Mouse (Mus musculus): Measurements from ENCODE around the gene Ugt1a10.

Ugt1a10 gene

GRCm38 (mm10) chr1:88253540-88253939 lies 198.4 kb downstream of the Ugt1a10 start:
- DNase-seq (ENCODE audit: low spot score in 2 of 2), result no peak

GRCm38 (mm10) chr1:88254793-88255465 lies 199.7 kb downstream of the Ugt1a10 start:
- DNase-seq (ENCODE audit: low spot score in 2 of 2), result no peak

DNA sequence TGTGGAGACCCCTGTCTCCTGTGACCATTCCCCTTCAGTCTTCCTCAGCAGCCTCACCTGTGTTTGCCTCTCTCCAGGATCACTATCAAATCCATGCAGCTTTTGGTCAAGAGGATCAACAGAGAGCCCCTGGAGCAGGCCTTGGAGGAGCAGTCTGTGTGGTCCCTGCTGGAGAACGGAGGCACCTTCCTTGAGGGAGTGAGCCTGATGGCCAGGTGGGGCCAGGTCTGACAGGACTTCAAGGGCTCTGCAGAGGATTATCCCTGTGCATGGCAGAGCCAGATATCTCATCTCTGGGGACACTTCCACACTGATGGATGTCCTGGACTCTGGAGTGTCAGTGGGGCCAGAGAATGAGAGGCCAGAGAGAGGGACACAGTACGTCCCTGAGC lies 200.3 kb downstream of the Ugt1a10 start:
- no peak for DNase-seq (ENCODE audit: low spot score in 2 of 2)

GRCm38 (mm10) chr1:88255989-88256754 lies 201.0 kb downstream of the Ugt1a10 start:
- DNase-seq (ENCODE audit: low spot score in 2 of 2), result no peak

DNA sequence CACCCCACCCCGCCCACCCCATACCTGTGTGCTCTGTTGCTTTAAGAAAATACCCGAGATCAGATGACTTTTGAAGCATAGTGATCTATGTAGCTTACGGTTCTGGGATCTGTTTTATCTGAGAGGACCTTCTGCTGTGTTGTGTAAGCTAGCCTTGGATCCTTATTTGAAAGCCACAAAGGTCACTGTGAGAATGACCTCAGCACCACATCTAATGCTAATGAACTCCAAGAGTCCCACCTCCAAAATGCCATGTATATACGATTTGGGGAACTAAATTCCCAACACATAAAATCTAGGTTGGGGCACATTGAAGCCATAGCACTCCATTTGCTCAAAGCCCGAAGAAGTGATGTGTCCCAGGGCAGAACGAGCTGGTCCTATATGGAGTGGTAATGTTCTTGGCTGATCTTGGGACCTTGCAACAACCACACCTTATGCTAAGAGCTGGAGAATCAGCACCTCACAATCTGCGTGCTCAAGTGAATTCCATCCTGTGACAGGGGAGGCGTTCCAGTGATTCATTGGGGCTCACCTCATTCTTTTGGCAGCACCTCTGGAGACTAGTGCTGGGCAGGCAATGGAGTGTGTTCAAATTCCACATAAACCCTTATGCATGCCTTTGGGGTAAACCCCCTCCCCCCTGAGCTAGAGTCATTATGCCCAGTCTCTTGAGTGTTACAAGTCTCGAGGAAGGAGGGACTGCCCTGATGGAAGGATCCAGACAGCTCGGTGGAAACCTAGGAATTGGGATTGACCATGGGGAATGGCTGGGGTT lies 201.9 kb downstream of the Ugt1a10 start:
- DNase-seq (ENCODE audit: low spot score in 2 of 2), result no peak

- no peak for DNase-seq (ENCODE audit: low spot score in 2 of 2)
These were observed 202.5 kb downstream of the Ugt1a10 start for GRCm38 (mm10) chr1:88257681-88258080.

DNA sequence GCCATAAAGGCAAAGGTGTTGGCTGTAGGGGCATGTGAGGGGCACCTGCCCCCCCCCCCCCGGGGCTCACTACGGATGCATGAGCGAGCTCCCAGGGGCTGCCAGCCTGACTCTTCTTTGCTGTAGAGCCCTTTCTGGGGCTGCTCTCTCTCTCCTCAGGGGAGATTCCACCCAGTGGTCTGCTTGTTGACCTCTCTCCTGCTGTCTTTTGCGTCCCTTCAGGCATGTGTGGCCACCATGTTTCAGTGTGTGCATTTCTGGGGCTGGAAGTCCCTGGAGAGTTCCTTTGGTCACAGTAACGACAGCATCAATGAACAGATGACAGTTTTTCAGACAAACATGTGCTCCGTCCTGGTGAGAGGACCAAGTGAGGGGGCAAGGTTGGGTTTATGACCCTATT lies 203.2 kb downstream of the Ugt1a10 start:
- no peak for DNase-seq (ENCODE audit: low spot score in 2 of 2)

- DNase-seq (ENCODE audit: low spot score in 2 of 2), result no peak
These were observed 203.9 kb downstream of the Ugt1a10 start for GRCm38 (mm10) chr1:88258881-88259642.

DNA sequence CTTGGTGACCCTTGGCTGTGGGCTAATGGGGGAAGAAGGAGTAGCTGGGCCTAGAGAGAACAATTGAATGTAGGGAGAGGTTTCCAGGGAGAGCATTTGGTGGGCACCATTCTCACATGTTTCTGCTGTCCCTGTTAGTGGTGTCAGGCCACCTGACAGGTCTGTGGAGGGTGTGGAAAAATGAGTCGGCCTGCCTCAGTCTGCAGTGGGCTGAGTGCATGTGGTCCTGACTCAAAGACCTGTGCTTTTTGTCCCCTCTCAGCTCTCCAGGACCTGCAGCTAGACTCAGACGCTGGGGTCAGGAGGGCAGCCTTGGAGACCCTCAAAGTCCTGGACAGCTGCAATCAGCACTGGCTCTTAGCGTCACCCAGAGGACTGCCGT lies 204.4 kb downstream of the Ugt1a10 start:
- no peak for DNase-seq (ENCODE audit: low spot score in 2 of 2)

DNA sequence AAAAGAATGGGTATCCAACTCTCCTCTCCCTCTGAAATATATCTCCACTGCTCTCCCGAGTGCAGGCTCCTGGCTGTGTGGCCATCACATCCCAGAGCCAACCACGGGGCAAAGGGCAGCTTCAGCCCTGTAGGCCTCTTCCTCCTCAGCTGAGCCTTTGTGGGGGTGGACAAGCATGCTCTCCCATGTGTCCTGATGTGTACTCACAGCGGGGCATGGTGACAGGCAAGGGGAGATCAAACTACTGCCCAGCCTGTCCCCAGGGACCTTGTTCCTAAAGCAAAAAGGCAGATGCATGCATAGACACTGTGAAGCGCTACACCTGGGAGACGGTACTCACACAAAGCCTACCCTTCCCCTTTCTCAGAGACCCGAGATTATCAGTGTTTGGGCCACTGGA lies 204.9 kb downstream of the Ugt1a10 start:
- no peak for DNase-seq (ENCODE audit: low spot score in 2 of 2)

DNA sequence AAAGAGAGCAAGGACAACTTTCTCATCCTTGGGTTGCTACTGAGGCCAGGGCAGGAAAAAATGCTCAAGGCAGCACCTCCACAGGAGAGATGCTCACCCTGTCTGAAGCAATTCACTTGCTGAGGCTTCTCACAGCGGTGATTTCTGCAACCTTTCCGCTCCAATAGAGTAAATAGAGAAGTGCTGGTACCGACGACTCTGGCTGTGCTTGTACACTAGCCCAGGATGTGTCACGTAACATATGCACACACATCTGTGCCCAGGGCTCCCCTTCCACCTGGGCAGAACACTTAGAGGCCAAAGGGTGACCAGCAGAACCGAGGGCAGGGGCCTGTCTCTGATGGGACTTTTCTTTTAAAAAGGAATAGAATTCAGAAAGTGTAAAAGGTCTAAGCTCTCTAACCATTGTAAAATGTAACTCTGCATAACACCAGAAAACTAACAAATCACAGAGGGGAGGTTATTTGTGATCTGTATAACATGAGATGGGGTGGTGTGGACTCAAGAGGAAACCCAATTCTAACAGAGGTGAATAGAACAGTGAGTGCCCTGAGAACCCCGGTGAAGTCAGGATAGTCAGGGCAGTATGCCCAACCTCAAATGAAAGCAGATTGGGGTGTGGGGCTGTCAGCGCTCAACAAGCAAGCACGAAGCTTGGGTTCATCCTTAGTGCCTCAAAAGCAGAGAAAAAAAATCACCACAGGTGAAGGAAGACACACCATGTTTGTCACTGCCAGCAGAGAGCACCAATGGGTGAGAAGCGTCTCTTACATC lies 205.6 kb downstream of the Ugt1a10 start:
- DNase-seq (ENCODE audit: low spot score in 2 of 2), result no peak

DNA sequence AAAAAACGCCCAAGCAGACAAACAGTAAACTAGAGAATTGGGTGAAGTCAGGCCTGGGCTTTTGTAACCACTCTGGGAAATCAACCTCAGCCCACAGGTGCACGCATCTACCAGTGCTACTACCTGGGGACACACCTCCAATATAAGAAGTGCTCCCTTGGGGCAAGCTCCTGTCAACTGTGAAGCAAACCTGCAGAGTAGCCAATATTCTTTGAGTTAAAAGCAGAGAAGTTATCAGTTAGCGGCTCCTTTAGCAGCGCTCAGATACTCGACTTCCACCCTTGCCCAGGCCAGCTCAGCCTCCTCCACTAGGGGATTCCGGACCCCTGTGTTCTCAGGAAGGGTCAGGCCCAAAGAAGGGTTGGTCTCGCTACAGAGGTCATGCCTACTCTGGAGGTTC lies 206.5 kb downstream of the Ugt1a10 start:
- DNase-seq (ENCODE audit: low spot score in 2 of 2), result no peak

GRCm38 (mm10) chr1:88262255-88262654 lies 207.1 kb downstream of the Ugt1a10 start:
- DNase-seq (ENCODE audit: low spot score in 2 of 2), result peak in 1 of 2 experiments; percentile 68

GRCm38 (mm10) chr1:88262961-88263360 lies 207.8 kb downstream of the Ugt1a10 start:
- no peak for DNase-seq (ENCODE audit: low spot score in 2 of 2)

DNA sequence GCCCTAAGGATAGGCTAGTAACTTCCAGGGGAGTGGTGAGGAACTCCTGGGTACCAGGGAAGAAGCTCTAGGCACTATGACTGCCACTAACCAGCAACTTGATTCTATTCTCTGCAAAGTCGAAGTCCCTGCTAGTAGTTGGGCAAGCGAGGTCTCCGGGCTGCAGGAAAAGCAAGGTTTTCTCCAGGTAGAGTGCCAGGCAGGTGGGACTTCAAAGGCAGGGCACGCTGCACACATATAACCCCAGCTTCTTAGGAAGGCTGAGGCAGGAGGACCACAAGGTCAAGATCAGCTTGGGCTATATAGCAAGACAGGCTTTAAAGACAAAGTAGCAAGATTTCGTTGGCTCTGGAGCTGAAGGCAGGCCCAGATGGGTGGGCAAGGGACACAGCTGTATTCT lies 208.6 kb downstream of the Ugt1a10 start:
- DNase-seq (ENCODE audit: low spot score in 2 of 2), result no peak

GRCm38 (mm10) chr1:88264237-88264868 lies 209.2 kb downstream of the Ugt1a10 start:
- no peak for DNase-seq (ENCODE audit: low spot score in 2 of 2)

- DNase-seq (ENCODE audit: low spot score in 2 of 2), result no peak
These were observed 209.7 kb downstream of the Ugt1a10 start for GRCm38 (mm10) chr1:88264869-88265240.

DNA sequence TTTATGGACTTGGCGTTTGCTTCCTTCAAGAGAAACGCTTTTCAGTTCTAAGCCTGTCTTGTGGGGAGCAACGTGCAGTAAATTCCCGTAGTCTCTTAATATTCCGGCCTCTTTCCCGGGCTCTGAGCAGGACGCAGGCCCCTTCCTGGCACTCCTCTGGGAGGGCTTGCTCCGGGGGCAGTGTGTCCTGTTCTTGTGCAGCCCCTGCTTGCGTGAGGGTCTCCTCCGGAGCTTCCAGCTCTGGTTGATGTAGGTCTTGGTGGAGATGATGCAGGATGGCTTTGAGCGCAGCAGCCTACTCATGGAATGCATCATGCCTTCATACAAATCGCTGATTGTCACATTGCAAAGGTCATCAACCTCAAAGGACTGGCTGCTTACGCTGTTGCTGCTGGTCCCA lies 210.9 kb downstream of the Ugt1a10 start:
- no peak for DNase-seq (ENCODE audit: low spot score in 2 of 2)

- DNase-seq (ENCODE audit: low spot score in 2 of 2), result no peak
These were observed 212.3 kb downstream of the Ugt1a10 start for GRCm38 (mm10) chr1:88267489-88267888.

DNA sequence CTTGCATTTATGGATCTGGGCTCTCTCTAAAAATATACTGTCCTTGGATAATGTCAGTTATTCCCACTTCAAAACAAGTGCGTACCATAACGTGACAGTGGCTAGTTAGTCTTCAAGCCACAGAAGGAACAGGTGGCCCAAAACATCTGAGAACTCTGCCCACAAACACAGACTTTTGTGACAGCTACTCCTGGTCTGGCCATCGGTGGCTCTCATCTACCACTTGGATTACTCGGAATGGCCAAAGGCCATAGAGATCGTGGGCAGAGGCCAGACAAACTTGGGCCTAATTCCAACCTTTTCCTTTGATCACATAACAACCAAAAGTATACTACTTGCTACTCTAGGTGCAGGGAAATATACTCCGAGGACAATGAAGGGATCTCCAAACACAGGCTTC lies 212.9 kb downstream of the Ugt1a10 start:
- DNase-seq (ENCODE audit: low spot score in 2 of 2), result no peak

Data from right cerebral cortex, adult 2 months (tissue).